Comparison of ENCODE assay signal across 23 mouse cellular contexts in genomic region chr2:92958640-92959039, GRCm38 (mm10). TPM values are rescaled to one million over a fixed set of nuclear protein-coding genes. Genes with fewer than 3 reads are reported as not detected.
DNase-seq lines count a peak whose midpoint lies in the region; ATAC-seq and TF ChIP-seq lines count a peak whose summit lies in the region.
"Had no signal": no experiment of that assay in that cellular context is flagged by ENCODE, and none has a peak within 500 bp of the region (broad histone marks: within the 10 kb centered on the region; RNA-seq: fewer than 3 reads in every experiment).

No protein-coding gene starts in this region.

- no peaks in the 10 kb centered on the region for H3K27me3 ChIP-seq in kidney, adult 2 months (replicated peaks; ENCODE audit: control insufficient read depth, insufficient read depth, low read length)
- no peaks in the 10 kb centered on the region for H3K27me3 ChIP-seq in lung, embryonic 16.5 days (ENCODE audit: control insufficient read depth, insufficient read depth, low read depth, low read length)
- no peaks in the 10 kb centered on the region for H3K27me3 ChIP-seq in lung, postnatal 0 days (replicated peaks; ENCODE audit: insufficient read depth, low read length)
- H3K27me3 ChIP-seq: embryonic facial prominence, embryonic 12.5 days; heart, embryonic 13.5 days; megakaryocyte, embryonic 14.5 days had no signal

- intact Hi-C loops in gastrocnemius, postnatal 36 days (cut with DNase I): no loop called here

- H3K4me3 ChIP-seq in kidney, adult 2 months (ENCODE audit: insufficient read depth, low read depth, low read length): no peak overlapping the region
- no peak overlapping the region for H3K4me3 ChIP-seq in lung, embryonic 16.5 days (ENCODE audit: low read length)
- H3K4me3 ChIP-seq in lung, postnatal 0 days (ENCODE audit: low read depth, low read length): no peak overlapping the region
- H3K4me3 ChIP-seq: embryonic facial prominence, embryonic 12.5 days; heart, embryonic 13.5 days; megakaryocyte, embryonic 14.5 days; neural tube, embryonic 12.5 days had no signal

- ATAC-seq in lung, embryonic 16.5 days (ENCODE audit: low read depth): peak; percentile 36; the same call in 1 of the 2 replicates
- ATAC-seq in lung, postnatal 0 days: peak; percentile 26
- ATAC-seq: CD4-positive, CD25-positive, alpha-beta regulatory T cell, adult 4 months; hindbrain, embryonic 16.5 days had no signal

- no peak for TF ChIP-seq EP300 in lung, postnatal 0 days (IDR thresholded peaks at IDR 0.05)

- no peak overlapping the region for H3K27ac ChIP-seq in kidney, adult 2 months (ENCODE audit: insufficient read depth, low read depth, low read length)
- peak overlapping the region; percentile 25; the same call in 1 of the 2 replicates for H3K27ac ChIP-seq in lung, embryonic 16.5 days (ENCODE audit: low read length)
- H3K27ac ChIP-seq in lung, postnatal 0 days (ENCODE audit: low read length): no peak overlapping the region
- H3K27ac ChIP-seq: embryonic facial prominence, embryonic 12.5 days; heart, embryonic 13.5 days; liver, embryonic 14.5 days; neural tube, embryonic 12.5 days had no signal

- no peak overlapping the region for H3K4me2 ChIP-seq in lung, embryonic 16.5 days (ENCODE audit: low read depth, low read length)
- H3K4me2 ChIP-seq in lung, postnatal 0 days (replicated peaks; ENCODE audit: low read depth, low read length): no peak overlapping the region
- H3K4me2 ChIP-seq: embryonic facial prominence, embryonic 12.5 days; heart, embryonic 13.5 days; neural tube, embryonic 12.5 days had no signal

- no peaks in the 10 kb centered on the region for H3K36me3 ChIP-seq in kidney, adult 2 months (ENCODE audit: control insufficient read depth, insufficient read depth, low read length)
- no peaks in the 10 kb centered on the region for H3K36me3 ChIP-seq in lung, embryonic 16.5 days (ENCODE audit: control insufficient read depth, insufficient read depth, low read length)
- no peaks in the 10 kb centered on the region for H3K36me3 ChIP-seq in lung, postnatal 0 days (ENCODE audit: insufficient read depth, low read length)
- H3K36me3 ChIP-seq: embryonic facial prominence, embryonic 12.5 days; G1E; heart, embryonic 13.5 days; neural tube, embryonic 12.5 days had no signal

- TF ChIP-seq POLR2A in kidney, adult 2 months (IDR thresholded peaks at IDR 0.05; ENCODE audit: low read depth, low read length): no peak
- TF ChIP-seq POLR2A in brain, embryonic 14.5 days (IDR thresholded peaks at IDR 0.05; ENCODE audit: borderline replicate concordance, extremely low read depth, insufficient read depth, insufficient read length, poor library complexity, severe bottlenecking): no peak

- WGBS in kidney, adult 2 months: 54% methylated on average over 4 of the region's 4 CpGs
- WGBS in lung, embryonic 16.5 days: 34% methylated on average over 4 of the region's 4 CpGs
- 39% methylated on average over 4 of the region's 4 CpGs for WGBS in lung, postnatal 0 days

- peaks cover 2% of the 10 kb centered on the region; the same call in 1 of the 2 replicates for H3K9me3 ChIP-seq in lung, embryonic 16.5 days (ENCODE audit: control insufficient read depth, low read length)
- peaks cover 2% of the 10 kb centered on the region; the same call in 1 of the 2 replicates for H3K9me3 ChIP-seq in lung, postnatal 0 days (ENCODE audit: low read length)
- H3K9me3 ChIP-seq: neural tube, embryonic 12.5 days had no signal

- DNase-seq in kidney, adult 2 months: peak; percentile 41
- DNase-seq in kidney, adult 11 months: no peak
- no peak for DNase-seq in lung, postnatal 4 days
- peak; percentile 46 for DNase-seq in brain, embryonic 14.5 days (ENCODE audit: low read depth)
- DNase-seq in lung, postnatal 0 days (ENCODE audit: low spot score): peak; percentile 45
- no peak for DNase-seq in gastrocnemius, adult 18-20 months (ENCODE audit: low spot score)
- no peak for DNase-seq in gastrocnemius, postnatal 36 days
- DNase-seq: cerebellum, adult 11 months; heart, postnatal 36 days; kidney, adult 18-20 months; right cerebral cortex, postnatal 25 days; thymus, postnatal 36 days had no signal

- H3K4me1 ChIP-seq in kidney, adult 2 months (ENCODE audit: control insufficient read depth, insufficient read depth, low read length): no peaks in the 10 kb centered on the region
- 0 out of 2 replicates have a peak, but pooled peaks cover 4% of the 10 kb centered on the region for H3K4me1 ChIP-seq in lung, embryonic 16.5 days (replicated peaks; ENCODE audit: control insufficient read depth, insufficient read depth, low read length)
- H3K4me1 ChIP-seq in lung, postnatal 0 days (ENCODE audit: insufficient read depth, low read depth, low read length): no peaks in the 10 kb centered on the region
- H3K4me1 ChIP-seq: embryonic facial prominence, embryonic 12.5 days; neural tube, embryonic 12.5 days had no signal

- TF ChIP-seq CTCF in kidney, adult 2 months (conservative IDR thresholded peaks at IDR 0.05; ENCODE audit: insufficient read depth, insufficient read length, low read depth, low read length): no peak
- no peak for TF ChIP-seq CTCF in brain, embryonic 14.5 days (IDR thresholded peaks at IDR 0.05; ENCODE audit: borderline replicate concordance, extremely low read depth, insufficient read depth, insufficient read length)
- TF ChIP-seq CTCF in lung, postnatal 0 days (IDR thresholded peaks at IDR 0.05): no peak

- H3K9ac ChIP-seq in lung, embryonic 16.5 days (ENCODE audit: low read length): no peak overlapping the region
- H3K9ac ChIP-seq in lung, postnatal 0 days (replicated peaks; ENCODE audit: low read depth): no peak overlapping the region
- H3K9ac ChIP-seq: embryonic facial prominence, embryonic 12.5 days; heart, embryonic 13.5 days; liver, embryonic 14.5 days; neural tube, embryonic 12.5 days had no signal

RNA-seq across cellular contexts. Expression of gene Syt13, which starts 43.7 kb away (rescaled TPM):
- 1.6 and 2.0 TPM in 2 replicates for polyA plus RNA-seq in kidney, adult 2 months (2012; rRNA removed)
- 3.4 and 3.5 TPM in 2 replicates for polyA plus RNA-seq in lung, embryonic 16.5 days (2015; fragmentation: Nextera tagmentation; extraction: Ambion mirVana)
- 65.0 and 80.5 TPM in 2 replicates for polyA plus RNA-seq in brain, embryonic 14.5 days (2012; rRNA removed)
- polyA plus RNA-seq in lung, postnatal 0 days (2015; fragmentation: Nextera tagmentation; extraction: Ambion mirVana): 0.24 and 0.32 TPM in 2 replicates
- total RNA-seq in gastrocnemius, adult 18-20 months (2021): under 1 TPM in 1 of 2 experiments, not detected in 1; 0.21 TPM
- total RNA-seq in gastrocnemius, postnatal 36 days (2021): under 1 TPM in 1 of 2 experiments, not detected in 1; 0.20 TPM
- total RNA-seq: common myeloid progenitor, adult 5-6 weeks; monocyte, adult 5-6 weeks had no signal
- polyA plus RNA-seq: CD4-positive, CD25-positive, alpha-beta regulatory T cell, adult 4 months; G1E had no signal

Comparison
In these comparisons a context has a peak if more than half of its experiments do, and no peak if none do; other contexts are left out.
1. DNase-seq: peak in kidney, adult 2 months (single experiment), brain, embryonic 14.5 days (single experiment) and lung, postnatal 0 days (single experiment); none in kidney, adult 11 months (single experiment), lung, postnatal 4 days (0 of 2), gastrocnemius, adult 18-20 months (single experiment) and gastrocnemius, postnatal 36 days (0 of 2).
2. RNA of gene Syt13, which starts 43.7 kb away (polyA plus RNA-seq): 65.0 to 80.5 TPM in brain, embryonic 14.5 days; 3.4 to 3.5 TPM in lung, embryonic 16.5 days, 1.6 to 2.0 TPM in kidney, adult 2 months and 0.24 to 0.32 TPM in lung, postnatal 0 days; every median in the first group is over 10 times any median in the second.